In the genomic region with DNA sequence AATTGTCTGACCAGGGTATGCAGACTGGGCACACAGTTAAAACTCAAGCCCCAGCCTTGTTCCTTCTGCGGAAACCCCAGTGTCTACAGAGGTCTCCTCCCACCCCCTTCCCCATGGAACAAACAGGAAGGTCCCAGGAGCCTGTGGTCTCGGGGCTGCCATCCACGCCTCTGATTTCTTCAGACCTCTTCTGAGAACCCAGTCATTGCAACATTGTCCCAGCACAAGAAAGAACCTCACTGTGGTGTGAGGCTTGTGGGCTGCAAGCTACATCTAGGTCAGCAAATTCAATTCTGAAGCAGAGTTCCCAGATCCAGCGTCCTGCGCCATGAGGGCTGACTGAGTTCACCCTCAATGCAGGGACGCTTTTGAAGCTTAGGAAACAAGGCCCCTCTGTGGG, we compare ENCODE assay signal across 15 mouse cellular contexts.
A peak's percentile ranks its signal among the peaks of the same experiment; 100 is the strongest.
DNase-seq lines count a peak whose midpoint lies in the region; ATAC-seq lines count a peak whose summit lies in the region.
"Had no signal": no experiment of that assay in that cellular context is flagged by ENCODE, and none has a peak within 500 bp of the region (broad histone marks: within the 10 kb centered on the region; RNA-seq: fewer than 3 reads in every experiment).

No protein-coding gene starts in this region.

- peak; percentile 29 for DNase-seq in adrenal gland, postnatal 10 days
- DNase-seq in adrenal gland, postnatal 4 days (ENCODE audit: low spot score in 2 of 2), result no peak
- peak; percentile 67 for DNase-seq in 416B (ENCODE audit: low read depth)
- DNase-seq in lung, postnatal 4 days, result peak; percentile 61 to 69
- no peak for DNase-seq in right cerebral cortex, postnatal 10 days (ENCODE audit: low spot score in 2 of 2)
- no peak for DNase-seq in left cerebral cortex, postnatal 4 days
- no peak for DNase-seq in gastrocnemius, postnatal 10 days
- DNase-seq: cerebellum, adult 8-10 months; gastrocnemius, postnatal 25 days; kidney, postnatal 14 days; spleen, adult 18-20 months; thymus, postnatal 4 days had no signal

- intact Hi-C loops in left cerebral cortex, postnatal 4 days (cut with DNase I), result no loop called here

- ATAC-seq in common myeloid progenitor, adult 5-6 weeks (replicated peaks; ENCODE audit: low read depth, poor library complexity, severe bottlenecking), result peak; percentile 83
- ATAC-seq: forebrain, embryonic 16.5 days; intestine, postnatal 0 days had no signal

Comparison
In these comparisons a context has a peak if more than half of its experiments do, and no peak if none do; other contexts are left out.
1. DNase-seq: peak in adrenal gland, postnatal 10 days (single experiment), 416B (single experiment) and lung, postnatal 4 days (2 of 2); none in adrenal gland, postnatal 4 days (0 of 2), right cerebral cortex, postnatal 10 days (0 of 2), left cerebral cortex, postnatal 4 days (single experiment) and gastrocnemius, postnatal 10 days (single experiment).